Mouse (Mus musculus): ENCODE results near the gene Supt6.

DNA sequence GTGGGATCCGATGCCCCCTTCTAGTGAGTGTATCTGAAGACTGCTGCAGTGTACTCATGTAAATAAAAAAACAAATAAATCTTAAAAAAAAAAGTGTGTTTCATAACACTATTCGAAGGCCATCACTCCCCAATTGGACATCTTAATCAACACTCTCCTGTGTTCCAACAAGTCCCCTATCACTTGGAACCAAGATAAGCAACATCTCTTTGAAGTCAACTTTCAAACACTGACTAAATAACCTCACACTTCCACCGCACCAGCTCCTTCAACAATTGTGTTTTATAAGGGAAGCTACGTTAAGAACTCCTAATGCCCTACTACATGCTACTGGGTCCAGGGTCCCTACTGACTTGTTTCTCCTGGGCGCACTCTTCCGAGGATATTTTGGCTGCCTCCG is 63.3 kb downstream of the Supt6 start:
- no peak; a peak in 1 of 4 replicates for TF ChIP-seq POLR2A (IDR thresholded peaks at IDR 0.05; ENCODE audit: control insufficient read depth in 1 of 2, insufficient read depth in 1 of 2, low read depth in 1 of 2, low read length in 2 of 2, poor library complexity in 1 of 2)
- no peak for TF ChIP-seq MAFK (IDR thresholded peaks at IDR 0.05; ENCODE audit: borderline replicate concordance, low read depth, low read length)
- TF ChIP-seq CHD2 (IDR thresholded peaks at IDR 0.05; ENCODE audit: low read length), result no peak
